Mouse (Mus musculus) lung, embryonic 15.5 days (tissue): ENCODE measurements around the gene Map2k2. TPM values are rescaled to one million over a fixed set of nuclear protein-coding genes. Genes with fewer than 3 reads are reported as not detected.
A peak's percentile ranks its signal among the peaks of the same experiment; 100 is the strongest.

Experiments used
- ATAC-seq: fragments of 200-750 bp; cut with Nextera tagmentation; 2 replicates; pipeline ENCODE4 v1.8.0; 2017; ENCODE audit warnings: moderate number of reproducible peaks, borderline replicate concordance; ENCODE audit not compliant: low FRiP score, low TSS enrichment; ENCODE audit errors: extremely low read depth
- H3K27ac ChIP-seq: fragments of 300-500 bp; sonication (generic); 2 replicates; pipeline ENCODE4 v1.5.1; 2015; ENCODE audit warnings: moderate library complexity, mild to moderate bottlenecking, inconsistent platforms
- H3K27me3 ChIP-seq: fragments of 300-500 bp; sonication (generic); 2 replicates; pipeline ENCODE4 v1.6.1; 2015; ENCODE audit warnings: inconsistent platforms
- H3K36me3 ChIP-seq: fragments of 300-500 bp; sonication (generic); 2 replicates; pipeline ENCODE4 v1.6.1; 2015; ENCODE audit warnings: inconsistent platforms
- H3K4me1 ChIP-seq: fragments of 300-500 bp; sonication (generic); 2 replicates; pipeline ENCODE4 v1.6.1; 2015; ENCODE audit warnings: inconsistent platforms
- H3K4me2 ChIP-seq: fragments of 300-500 bp; sonication (generic); 2 replicates; pipeline ENCODE4 v1.6.1; 2015; ENCODE audit warnings: inconsistent platforms, mild to moderate bottlenecking, moderate library complexity
- H3K4me3 ChIP-seq: fragments of 300-500 bp; sonication (generic); 2 replicates; pipeline ENCODE4 v1.5.1; 2015; ENCODE audit warnings: mild to moderate bottlenecking, inconsistent platforms
- H3K9ac ChIP-seq: fragments of 300-500 bp; sonication (generic); 2 replicates; pipeline ENCODE4 v1.6.1; 2015; ENCODE audit warnings: inconsistent platforms
- H3K9me3 ChIP-seq: fragments of 300-500 bp; sonication (generic); 2 replicates; pipeline ENCODE4 v1.6.1; 2016; ENCODE audit warnings: inconsistent platforms
- WGBS: fragments of 180-500 bp; shearing (Covaris S2); methylation state at CpG from one replicate; pipeline ENCODE4 v1.1.7; 2015; 5-methylcytosine and 5-hydroxymethylcytosine counted together
- polyA plus RNA-seq: library from polyadenylated mRNA; unstranded; fragments of >200 nt; fragmentation: Nextera tagmentation; extraction: Ambion mirVana; gene quantifications from 2 replicates; pipeline ENCODE4 v1.2.1, GENCODE M21; 2015

The Map2k2 gene
- polyA plus RNA-seq, 1 experiment from 2014 or later, result 180 TPM

DNA sequence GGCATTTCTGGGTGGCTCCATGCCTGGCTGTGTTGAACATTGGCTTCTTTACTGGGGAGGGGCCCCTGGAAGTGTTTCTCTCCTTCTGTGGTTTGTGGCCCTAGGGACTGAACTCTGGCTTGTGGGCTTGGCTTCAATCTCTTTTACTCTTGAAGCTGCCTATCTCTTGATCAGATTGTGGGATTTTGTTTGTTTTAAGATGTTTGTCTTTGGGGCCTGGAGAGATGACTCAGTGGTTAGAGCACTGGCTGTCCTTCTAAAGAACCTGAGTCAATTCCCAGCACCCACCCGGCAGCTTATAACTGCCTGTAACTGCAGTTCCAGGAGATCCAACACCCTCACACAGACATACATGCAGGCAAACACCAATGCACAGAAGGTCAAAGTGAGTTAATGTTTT, 29.4 kb upstream of the Map2k2 start:
- H3K9ac ChIP-seq, result no peak overlapping the region
- H3K9me3 ChIP-seq, result no peaks in the 10 kb centered on the region
- no peak overlapping the region for H3K4me3 ChIP-seq
- no peak overlapping the region for H3K27ac ChIP-seq
- H3K27me3 ChIP-seq, result no peaks in the 10 kb centered on the region
- H3K4me1 ChIP-seq, result peaks cover 2% of the 10 kb centered on the region
- H3K4me2 ChIP-seq, result no peak overlapping the region
- no peak for ATAC-seq
- 56% methylated on average over 1 of the region's 1 CpGs for WGBS
- peaks cover 48% of the 10 kb centered on the region for H3K36me3 ChIP-seq

DNA sequence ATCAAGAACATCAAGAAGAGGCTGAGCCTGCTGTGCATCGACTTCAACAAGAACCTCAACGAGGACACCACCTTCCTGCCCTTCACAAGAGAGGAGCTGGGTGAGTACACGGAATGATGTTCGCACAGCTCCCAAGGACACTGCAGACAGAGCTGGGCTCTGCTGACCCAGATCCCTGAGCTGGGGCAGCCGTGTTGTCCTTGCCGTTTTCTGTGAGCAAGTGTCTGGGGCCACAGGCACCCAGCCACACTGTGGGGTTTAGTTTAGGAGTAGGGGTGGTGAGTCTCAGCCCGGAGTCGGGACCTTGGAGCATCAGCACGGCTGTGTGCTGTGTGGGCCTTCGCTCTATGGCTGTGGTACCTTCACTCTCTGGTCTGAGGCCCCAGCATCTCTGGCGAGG, 27.8 kb upstream of the Map2k2 start:
- Histone ChIP-seq H3K4me3 (no peak overlapping the region), H3K9me3 (no peaks in the 10 kb centered on the region), H3K27me3 (no peaks in the 10 kb centered on the region), H3K4me1 (no peaks in the 10 kb centered on the region), H3K27ac (no peak overlapping the region), H3K36me3 (peaks cover 62% of the 10 kb centered on the region), H3K9ac (no peak overlapping the region), H3K4me2 (no peak overlapping the region)
- 89% methylated on average over 11 of the region's 11 CpGs for WGBS
- ATAC-seq, result no peak

DNA sequence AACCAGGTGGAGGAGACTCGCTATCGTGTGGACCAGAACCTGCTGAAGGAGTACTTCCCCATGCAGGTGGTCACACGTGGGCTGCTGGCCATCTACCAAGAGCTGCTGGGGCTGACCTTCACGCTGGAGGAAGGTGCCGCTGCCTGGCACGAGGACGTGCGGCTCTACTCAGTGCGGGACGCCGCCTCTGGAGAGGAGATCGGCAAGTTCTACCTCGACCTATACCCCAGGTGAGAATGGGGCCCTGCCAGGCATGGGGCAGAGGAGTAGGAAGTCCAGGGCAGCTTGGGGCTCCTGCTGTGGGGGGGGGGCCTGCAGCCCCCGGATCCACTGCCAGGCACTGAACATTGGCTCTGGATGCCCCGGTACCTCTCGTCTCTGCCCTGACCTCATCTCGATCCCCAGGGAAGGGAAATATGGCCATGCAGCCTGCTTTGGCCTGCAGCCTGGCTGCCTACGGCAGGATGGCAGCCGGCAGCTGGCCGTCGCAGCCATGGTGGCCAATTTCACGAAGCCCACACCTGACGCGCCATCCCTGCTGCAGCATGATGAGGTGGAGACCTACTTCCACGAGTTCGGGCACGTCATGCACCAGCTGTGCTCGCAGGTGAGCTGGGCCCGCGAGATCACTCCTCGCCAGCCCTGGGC, 25.6 kb upstream of the Map2k2 start:
- H3K9me3 ChIP-seq, result no peaks in the 10 kb centered on the region
- no peak overlapping the region for H3K4me2 ChIP-seq
- H3K36me3 ChIP-seq, result peaks cover 53% of the 10 kb centered on the region
- ATAC-seq, result no peak
- H3K27ac ChIP-seq, result no peak overlapping the region
- H3K4me1 ChIP-seq, result no peaks in the 10 kb centered on the region
- no peak overlapping the region for H3K9ac ChIP-seq
- no peaks in the 10 kb centered on the region for H3K27me3 ChIP-seq
- WGBS, result 92% methylated on average over 31 of the region's 31 CpGs
- H3K4me3 ChIP-seq, result no peak overlapping the region

DNA sequence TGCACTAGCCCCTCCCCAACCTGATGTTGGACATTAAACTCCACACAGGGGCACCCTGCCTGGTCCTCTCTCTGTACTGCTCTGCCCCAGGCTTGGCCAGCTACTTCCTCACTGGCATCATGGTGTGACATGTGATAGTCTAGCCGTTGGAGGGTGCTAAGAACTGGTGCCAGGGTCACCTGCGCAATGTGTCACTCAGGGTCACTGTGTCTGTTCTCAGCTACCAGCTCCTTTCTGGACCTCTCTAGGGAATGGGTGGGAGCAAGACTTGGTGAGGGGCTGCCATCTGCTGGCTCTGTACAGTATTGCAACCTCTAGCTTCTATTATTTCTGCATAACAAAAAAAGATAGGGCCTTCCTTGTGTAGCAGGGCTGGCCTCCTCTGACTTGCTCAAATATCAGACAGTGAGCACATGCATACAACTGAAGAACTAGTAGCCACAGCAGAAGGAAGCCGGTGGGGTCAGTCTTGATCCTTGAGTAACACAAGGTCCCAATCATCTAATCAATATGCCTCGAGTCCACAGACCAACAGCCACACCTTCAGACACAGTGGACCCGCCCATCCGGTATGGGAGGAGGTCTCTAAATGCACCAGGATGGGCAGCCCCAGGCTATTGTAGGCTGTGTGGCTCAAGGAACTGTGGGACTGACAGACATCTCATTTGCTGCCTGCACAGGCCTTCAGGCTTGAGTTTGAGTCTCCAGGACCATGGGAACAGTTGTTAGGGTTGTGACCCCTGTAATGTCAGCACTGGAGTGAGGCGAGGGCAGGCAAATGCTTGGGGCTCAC, 23.4 kb upstream of the Map2k2 start:
- H3K27me3 ChIP-seq, result no peaks in the 10 kb centered on the region
- H3K9me3 ChIP-seq, result no peaks in the 10 kb centered on the region
- no peak overlapping the region for H3K27ac ChIP-seq
- H3K9ac ChIP-seq, result no peak overlapping the region
- H3K4me1 ChIP-seq, result no peaks in the 10 kb centered on the region
- H3K36me3 ChIP-seq, result peaks cover 53% of the 10 kb centered on the region
- no peak overlapping the region for H3K4me3 ChIP-seq
- peak; percentile 29; the same call in 1 of the 2 replicates for ATAC-seq
- 70% methylated on average over 7 of the region's 7 CpGs for WGBS
- H3K4me2 ChIP-seq, result no peak overlapping the region

DNA sequence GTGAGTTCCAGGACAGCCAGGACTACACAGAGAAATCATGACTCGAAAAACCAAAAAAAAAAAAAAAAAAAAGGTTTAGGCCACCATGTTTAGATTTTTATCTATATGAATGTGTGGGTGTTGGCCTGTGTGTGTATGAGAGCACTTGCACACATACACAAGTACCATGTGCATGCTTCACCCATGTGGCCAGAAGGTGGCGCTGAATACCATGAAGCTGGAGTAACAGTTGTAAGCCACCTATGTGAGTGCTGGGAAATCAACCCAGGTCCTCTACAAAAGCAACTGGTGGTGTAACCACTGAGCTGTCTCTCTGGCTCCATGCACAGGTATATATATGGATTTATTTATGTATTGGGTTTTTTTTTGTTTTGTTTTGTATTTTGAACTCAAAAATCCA, 18.7 kb upstream of the Map2k2 start:
- Histone ChIP-seq H3K9me3 (no peaks in the 10 kb centered on the region), H3K4me1 (0 out of 2 replicates have a peak, but pooled peaks cover 5% of the 10 kb centered on the region), H3K4me2 (no peak overlapping the region), H3K9ac (no peak overlapping the region), H3K27ac (no peak overlapping the region), H3K4me3 (no peak overlapping the region), H3K36me3 (peaks cover 9% of the 10 kb centered on the region), H3K27me3 (no peaks in the 10 kb centered on the region)
- 55% methylated on average over 2 of the region's 2 CpGs for WGBS
- no peak for ATAC-seq

DNA sequence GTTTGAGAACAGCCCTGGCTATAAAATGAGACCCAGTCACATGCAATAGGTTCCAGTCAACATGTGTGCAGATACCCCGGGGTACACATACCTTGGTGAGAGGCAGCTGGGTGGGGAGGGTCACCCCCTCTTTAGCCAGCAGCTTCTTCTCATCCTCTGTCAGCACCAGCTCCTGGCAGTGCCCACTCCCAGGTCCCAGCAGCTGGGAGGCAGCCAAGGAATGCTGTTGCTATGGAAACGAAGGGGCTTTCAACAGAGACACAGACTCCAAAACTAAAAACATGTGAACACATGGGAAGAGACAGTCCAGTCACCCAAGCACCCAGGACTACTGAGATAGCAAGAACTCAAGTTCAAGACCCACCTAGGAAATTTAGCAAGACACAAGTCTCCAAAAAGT, 16.5 kb upstream of the Map2k2 start:
- WGBS, result 49% methylated on average over 2 of the region's 2 CpGs
- no peak for ATAC-seq

DNA sequence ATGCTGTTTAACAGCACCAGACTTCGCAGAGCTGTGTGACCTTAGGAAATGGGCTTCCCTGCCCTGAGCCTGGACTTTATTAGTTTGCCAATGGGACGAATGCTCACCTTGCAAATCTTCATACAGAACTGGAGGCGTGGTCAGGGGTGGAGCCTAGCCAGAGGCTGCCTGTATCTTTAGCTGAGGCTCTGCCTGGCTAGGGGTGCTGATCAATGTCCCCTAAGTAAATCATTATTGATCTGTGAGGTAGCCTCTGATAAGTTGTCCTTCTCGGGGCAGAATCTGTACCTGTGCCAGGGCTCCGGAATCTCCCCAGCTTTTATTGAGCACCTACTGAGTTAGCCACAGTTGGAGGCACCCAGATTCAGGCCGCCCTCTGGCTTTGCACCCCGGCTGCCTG, 15.1 kb upstream of the Map2k2 start:
- WGBS, result 67% methylated on average over 7 of the region's 7 CpGs
- H3K9me3 ChIP-seq, result no peaks in the 10 kb centered on the region
- 0 out of 2 replicates have a peak, but pooled peaks cover 5% of the 10 kb centered on the region for H3K4me1 ChIP-seq
- H3K9ac ChIP-seq, result no peak overlapping the region
- H3K4me3 ChIP-seq, result no peak overlapping the region
- no peak for ATAC-seq
- no peaks in the 10 kb centered on the region for H3K27me3 ChIP-seq
- no peaks in the 10 kb centered on the region for H3K36me3 ChIP-seq
- H3K4me2 ChIP-seq, result no peak overlapping the region
- H3K27ac ChIP-seq, result no peak overlapping the region

More for the DNA sequence above, 16.5 kb upstream of the Map2k2 start:
- H3K36me3 ChIP-seq, result no peaks in the 10 kb centered on the region
- 0 out of 2 replicates have a peak, but pooled peaks cover 5% of the 10 kb centered on the region for H3K4me1 ChIP-seq
- H3K27me3 ChIP-seq, result no peaks in the 10 kb centered on the region
- H3K9me3 ChIP-seq, result no peaks in the 10 kb centered on the region
- no peak overlapping the region for H3K27ac ChIP-seq
- no peak overlapping the region for H3K4me2 ChIP-seq
- H3K4me3 ChIP-seq, result no peak overlapping the region
- no peak overlapping the region for H3K9ac ChIP-seq

DNA sequence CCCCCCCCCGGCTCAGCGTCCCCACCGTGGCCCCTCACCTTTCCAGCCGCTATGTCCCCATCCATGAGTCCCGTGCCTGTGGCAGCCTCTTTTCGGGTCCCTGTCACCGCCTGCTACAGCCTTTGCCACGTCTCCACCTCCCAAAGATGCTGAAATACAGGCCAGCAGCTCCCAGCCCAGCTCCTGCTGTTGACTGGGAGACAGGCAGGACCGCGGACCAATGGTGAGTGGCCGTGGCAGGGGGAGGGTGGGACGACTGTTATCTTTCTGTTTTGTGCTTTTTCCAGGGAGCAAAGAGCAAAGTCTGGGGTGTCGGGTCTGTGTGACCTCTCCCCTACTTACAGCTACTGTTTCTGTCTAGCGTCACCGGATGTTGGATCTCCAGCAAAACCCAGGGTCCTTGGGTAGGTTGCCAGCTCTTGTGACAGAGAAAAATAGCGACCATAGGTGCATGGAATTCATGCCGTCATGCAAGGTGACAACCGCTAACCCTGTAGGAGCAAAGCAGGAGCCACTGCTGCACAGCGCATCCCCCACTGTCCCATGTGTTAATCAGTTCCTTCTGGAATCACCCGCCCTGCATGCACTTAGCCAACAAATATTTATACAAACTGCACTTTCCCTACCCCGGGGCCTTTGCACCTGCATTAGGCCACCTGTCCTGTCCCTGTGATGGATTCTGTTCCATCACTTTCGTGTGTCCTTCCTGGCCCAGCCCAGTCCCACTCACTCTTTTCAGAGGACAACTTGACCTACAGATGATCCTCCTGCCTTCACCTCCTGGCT, 13.1 kb upstream of the Map2k2 start:
- 46% methylated on average over 22 of the region's 22 CpGs for WGBS
- H3K4me3 ChIP-seq, result no peak overlapping the region
- no peak overlapping the region for H3K4me2 ChIP-seq
- no peak overlapping the region for H3K27ac ChIP-seq
- H3K9me3 ChIP-seq, result peaks cover 2% of the 10 kb centered on the region; the same call in 1 of the 2 replicates
- H3K9ac ChIP-seq, result no peak overlapping the region
- H3K4me1 ChIP-seq, result 0 out of 2 replicates have a peak, but pooled peaks cover 5% of the 10 kb centered on the region
- ATAC-seq, result no peak
- no peaks in the 10 kb centered on the region for H3K36me3 ChIP-seq
- no peaks in the 10 kb centered on the region for H3K27me3 ChIP-seq

DNA sequence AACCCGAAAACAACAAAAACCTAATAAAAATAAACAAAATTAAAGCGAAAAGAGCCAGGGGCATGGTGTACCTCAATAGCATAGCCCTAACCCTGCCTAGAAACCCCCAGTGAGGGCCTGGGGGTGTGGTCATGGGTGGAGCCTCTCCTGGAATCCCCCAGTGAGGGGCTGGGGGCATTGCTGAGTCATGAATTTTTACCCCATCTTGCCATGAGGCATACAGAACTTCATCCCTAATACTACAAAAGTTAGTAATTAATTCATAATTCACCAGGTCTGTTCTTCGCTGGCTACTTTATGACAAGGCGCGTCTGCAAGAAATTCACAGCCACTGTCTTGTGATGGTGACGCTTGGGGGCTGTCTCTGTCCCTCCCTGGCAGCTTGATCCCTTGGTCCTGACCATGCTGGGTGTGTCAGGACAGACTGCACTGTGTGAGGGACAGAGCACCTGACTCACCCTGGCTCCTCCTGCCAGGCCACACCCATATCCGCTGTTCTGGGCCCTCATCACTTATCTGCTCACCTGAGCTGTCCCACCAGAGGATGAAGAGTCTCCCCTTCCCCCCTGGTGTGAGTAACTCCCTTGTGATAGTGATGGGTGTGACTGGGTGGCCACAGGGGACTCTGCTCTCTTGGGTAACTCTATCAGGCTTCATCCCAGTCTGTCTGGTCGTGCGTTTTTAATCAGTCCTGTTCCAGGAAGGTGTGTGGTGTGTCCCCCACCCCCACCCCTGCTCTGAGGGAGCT, 10.6 kb upstream of the Map2k2 start:
- peaks cover 2% of the 10 kb centered on the region; the same call in 1 of the 2 replicates for H3K9me3 ChIP-seq
- H3K4me2 ChIP-seq, result no peak overlapping the region
- 46% methylated on average over 9 of the region's 9 CpGs for WGBS
- H3K36me3 ChIP-seq, result no peaks in the 10 kb centered on the region
- no peak overlapping the region for H3K9ac ChIP-seq
- ATAC-seq, result no peak; the same call in 1 of the 2 replicates
- no peak overlapping the region for H3K27ac ChIP-seq
- no peak overlapping the region for H3K4me3 ChIP-seq
- H3K4me1 ChIP-seq, result no peaks in the 10 kb centered on the region
- H3K27me3 ChIP-seq, result no peaks in the 10 kb centered on the region

DNA sequence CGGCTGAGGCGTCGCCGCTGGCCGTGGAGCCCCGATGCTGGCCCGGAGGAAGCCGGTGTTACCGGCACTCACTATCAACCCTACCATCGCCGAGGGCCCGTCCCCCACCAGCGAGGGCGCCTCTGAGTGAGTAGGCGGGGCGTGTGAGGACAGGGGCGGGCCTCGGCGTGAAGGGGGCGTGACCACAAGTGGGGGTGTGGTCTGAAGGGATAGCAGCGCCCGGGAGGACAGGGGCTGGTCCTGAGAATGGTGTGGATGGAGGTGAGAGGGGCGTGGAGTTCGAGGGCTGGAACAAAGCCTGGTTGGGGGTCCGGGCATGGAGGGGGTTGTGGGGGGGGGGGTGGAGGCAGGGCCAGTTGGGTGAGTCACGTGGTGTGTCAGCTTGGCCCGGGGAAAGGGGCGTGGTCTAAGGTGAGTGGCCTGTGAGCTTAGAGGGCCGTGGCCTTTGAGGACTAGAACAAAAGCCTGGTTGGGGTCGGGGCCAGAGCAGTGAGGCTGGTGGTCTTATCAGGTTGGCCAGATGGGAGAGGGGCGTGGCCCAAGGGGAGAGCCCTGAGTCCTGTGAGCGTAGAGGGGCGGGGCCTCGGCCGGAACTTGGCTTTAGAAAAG, 502 bp downstream of the Map2k2 start:
- Histone ChIP-seq H3K9me3 (no peaks in the 10 kb centered on the region), H3K36me3 (peaks cover 32% of the 10 kb centered on the region), H3K27me3 (no peaks in the 10 kb centered on the region), H3K9ac (peak overlapping the region; percentile 100), H3K4me1 (peaks cover 18% of the 10 kb centered on the region), H3K4me3 (peak overlapping the region; percentile 99), H3K27ac (peak overlapping the region; percentile 100), H3K4me2 (peak overlapping the region; percentile 86)
- peak; percentile 87 for ATAC-seq
- WGBS, result under 1% methylated on average over 35 of the region's 35 CpGs

DNA sequence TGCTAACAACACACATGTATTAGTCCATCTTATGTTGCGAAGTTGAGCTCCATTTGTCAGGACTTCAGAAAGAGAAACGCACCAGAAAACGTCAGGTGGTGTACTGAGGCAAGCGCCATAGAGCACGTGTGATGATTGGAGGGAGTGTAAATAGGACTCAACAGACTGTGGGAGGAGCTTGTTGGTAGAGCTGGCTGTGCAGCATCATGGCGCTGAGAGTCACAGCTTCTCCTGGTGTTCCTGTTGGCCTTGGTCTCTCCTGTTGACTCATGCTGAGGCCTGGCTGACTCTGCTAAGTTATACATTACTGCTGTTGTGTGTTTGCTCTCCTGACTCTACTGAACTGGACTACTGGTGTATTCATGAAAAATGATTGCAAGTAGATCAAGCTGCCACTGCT, 7.2 kb downstream of the Map2k2 start:
- no peak for ATAC-seq
- Histone ChIP-seq H3K4me2 (no peak overlapping the region), H3K9me3 (no peaks in the 10 kb centered on the region), H3K36me3 (peaks cover 86% of the 10 kb centered on the region), H3K9ac (no peak overlapping the region), H3K27ac (no peak overlapping the region), H3K27me3 (no peaks in the 10 kb centered on the region), H3K4me3 (no peak overlapping the region), H3K4me1 (no peaks in the 10 kb centered on the region)
- WGBS, result 90% methylated on average over 6 of the region's 6 CpGs
